Mouse (Mus musculus) kidney, embryonic 16.5 days (tissue): ENCODE data around the gene Mtx1. TPM values are rescaled to one million over a fixed set of nuclear protein-coding genes. Genes with fewer than 3 reads are reported as not detected.
"Not testable (repeated sequence)": the region's sequence is repeated elsewhere in the genome, so short reads cannot be mapped to it uniquely, and the experiment has no call there.

Source experiments
- ATAC-seq: fragments of 200-750 bp; cut with Nextera tagmentation; 2 replicates; pipeline ENCODE4 v1.8.0; 2017; ENCODE audit warnings: moderate TSS enrichment; ENCODE audit not compliant: low FRiP score, low TSS enrichment
- H3K27ac ChIP-seq: fragments of 300-500 bp; sonication (generic); 2 replicates; pipeline ENCODE4 v1.5.1; 2014; ENCODE audit warnings: low read length
- H3K27me3 ChIP-seq: fragments of 300-500 bp; sonication (generic); 2 replicates; pipeline ENCODE4 v1.6.1; 2014; ENCODE audit warnings: low read length, control low read depth, mixed read lengths; ENCODE audit not compliant: insufficient read depth
- H3K36me3 ChIP-seq: fragments of 300-500 bp; sonication (generic); 2 replicates; pipeline ENCODE4 v1.6.1; 2014; ENCODE audit warnings: low read length, control low read depth, mixed read lengths; ENCODE audit not compliant: insufficient read depth
- H3K4me1 ChIP-seq: fragments of 300-500 bp; sonication (generic); 2 replicates; pipeline ENCODE4 v1.6.1; 2014; ENCODE audit warnings: low read length, control low read depth, mixed read lengths; ENCODE audit not compliant: insufficient read depth
- H3K4me2 ChIP-seq: fragments of 300-500 bp; sonication (generic); replicated peaks from 2 replicates; pipeline ENCODE4 v1.6.1; 2014; ENCODE audit warnings: low read depth, low read length
- H3K4me3 ChIP-seq: fragments of 300-500 bp; sonication (generic); 2 replicates; pipeline ENCODE4 v1.5.1; 2014; ENCODE audit warnings: mild to moderate bottlenecking, low read length
- H3K9ac ChIP-seq: fragments of 300-500 bp; sonication (generic); replicated peaks from 2 replicates; pipeline ENCODE4 v1.6.1; 2014; ENCODE audit warnings: low read length
- H3K9me3 ChIP-seq: fragments of 300-500 bp; sonication (generic); 2 replicates; pipeline ENCODE4 v1.6.1; 2016; ENCODE audit warnings: low read length, control low read depth
- WGBS: fragments of 180-500 bp; shearing (Covaris S2); extraction: QIAGEN DNeasy Blood & Tissue Kit; methylation state at CpG from one replicate; pipeline ENCODE4 v1.1.7; 2014; 5-methylcytosine and 5-hydroxymethylcytosine counted together
- microRNA counts: library from miRNA; unstranded; fragments of <30 nt; microRNA quantifications from one replicate; lab custom pipeline; 2016
- microRNA-seq: library from miRNA; unstranded; fragments of <30 nt; microRNA quantifications from one replicate; pipeline ENCODE4, GENCODE M21; 2016
- polyA plus RNA-seq: library from polyadenylated mRNA; unstranded; fragments of >200 nt; fragmentation: Nextera tagmentation; extraction: Ambion mirVana; gene quantifications from 2 replicates; pipeline ENCODE4 v1.2.1, GENCODE M21; 2015

The Mtx1 gene
- polyA plus RNA-seq, 1 experiment from 2014 or later, result 227 TPM

GRCm38 (mm10) chr3:89164506-89165267 lies 62.2 kb downstream of the Mtx1 start, which contains the start of gene Clk2:
TSS of gene Clk2 (plus strand) at chr3:89164795.
- no peaks in the 10 kb centered on the region for H3K9me3 ChIP-seq
- peaks cover 26% of the 10 kb centered on the region for H3K4me1 ChIP-seq
- H3K27me3 ChIP-seq, result no peaks in the 10 kb centered on the region
- WGBS, result under 1% methylated on average over 63 of the region's 79 CpGs
- H3K36me3 ChIP-seq, result peaks cover 26% of the 10 kb centered on the region
- H3K4me3 ChIP-seq, result peak within 1 kb of the TSS; percentile 91
- H3K27ac ChIP-seq, result peak within 1 kb of the TSS; percentile 98
- peak; percentile 97 for ATAC-seq
- H3K9ac ChIP-seq, result peak within 1 kb of the TSS; percentile 96
- peak within 1 kb of the TSS; percentile 65 for H3K4me2 ChIP-seq

GRCm38 (mm10) chr3:89163643-89164245 lies 63.1 kb downstream of the Mtx1 start:
- Histone ChIP-seq H3K4me3 (peak overlapping the region; percentile 91), H3K27me3 (peaks cover 3% of the 10 kb centered on the region; the same call in 1 of the 2 replicates), H3K9ac (peak overlapping the region; percentile 96), H3K4me1 (peaks cover 31% of the 10 kb centered on the region), H3K36me3 (peaks cover 16% of the 10 kb centered on the region), H3K27ac (peak overlapping the region; percentile 98; the same call in 1 of the 2 replicates), H3K9me3 (no peaks in the 10 kb centered on the region), H3K4me2 (peak overlapping the region; percentile 65)
- ATAC-seq, result no peak
- WGBS, result 70% methylated on average over 5 of the region's 5 CpGs

GRCm38 (mm10) chr3:89163123-89163522 lies 63.8 kb downstream of the Mtx1 start:
- no peaks in the 10 kb centered on the region for H3K9me3 ChIP-seq
- no peak overlapping the region for H3K27ac ChIP-seq
- WGBS, result 76% methylated on average over 1 of the region's 1 CpGs
- peaks cover 8% of the 10 kb centered on the region for H3K27me3 ChIP-seq
- no peak for ATAC-seq
- no peak overlapping the region for H3K4me2 ChIP-seq
- peaks cover 10% of the 10 kb centered on the region; the same call in 1 of the 2 replicates for H3K36me3 ChIP-seq
- no peak overlapping the region for H3K9ac ChIP-seq
- H3K4me1 ChIP-seq, result peaks cover 31% of the 10 kb centered on the region
- no peak overlapping the region for H3K4me3 ChIP-seq

GRCm38 (mm10) chr3:89161786-89162185 lies 65.1 kb downstream of the Mtx1 start:
- Histone ChIP-seq H3K4me3 (no peak overlapping the region), H3K9ac (no peak overlapping the region), H3K27me3 (peaks cover 10% of the 10 kb centered on the region), H3K4me1 (peaks cover 31% of the 10 kb centered on the region), H3K9me3 (no peaks in the 10 kb centered on the region), H3K36me3 (peaks cover under 1% of the 10 kb centered on the region; the same call in 1 of the 2 replicates), H3K4me2 (no peak overlapping the region), H3K27ac (no peak overlapping the region)
- no peak for ATAC-seq
- 81% methylated on average over 4 of the region's 4 CpGs for WGBS

GRCm38 (mm10) chr3:89161207-89161606 lies 65.7 kb downstream of the Mtx1 start:
- H3K36me3 ChIP-seq, H3K27ac ChIP-seq, H3K4me3 ChIP-seq, H3K9ac ChIP-seq, ATAC-seq, H3K4me2 ChIP-seq, H3K9me3 ChIP-seq: not testable (repeated sequence)
- H3K27me3 ChIP-seq, result peaks cover 10% of the 10 kb centered on the region
- H3K4me1 ChIP-seq, result peaks cover 28% of the 10 kb centered on the region

- H3K36me3 ChIP-seq, result no peaks in the 10 kb centered on the region
- no peaks in the 10 kb centered on the region for H3K9me3 ChIP-seq
- H3K4me3 ChIP-seq, result peak within 1 kb of the TSS; percentile 63
- ATAC-seq, result peak; percentile 74; the same call in 1 of the 2 replicates
- peak within 1 kb of the TSS; percentile 99 for H3K4me2 ChIP-seq
- peaks cover 10% of the 10 kb centered on the region for H3K27me3 ChIP-seq
- peak within 1 kb of the TSS; percentile 65 for H3K9ac ChIP-seq
- H3K4me1 ChIP-seq, result peaks cover 19% of the 10 kb centered on the region
- WGBS, result under 1% methylated on average over 50 of the region's 66 CpGs
- H3K27ac ChIP-seq, result no peak within 1 kb of the TSS
Measured at GRCm38 (mm10) chr3:89159616-89160344, 67.1 kb downstream of the Mtx1 start, which contains the start of gene Hcn3. TSS of gene Hcn3 (minus strand) at chr3:89160196.

- Histone ChIP-seq H3K4me2 (peak overlapping the region; percentile 99), H3K4me1 (peaks cover 18% of the 10 kb centered on the region), H3K36me3 (no peaks in the 10 kb centered on the region), H3K27me3 (peaks cover 10% of the 10 kb centered on the region), H3K27ac (no peak overlapping the region), H3K4me3 (peak overlapping the region; percentile 63), H3K9me3 (no peaks in the 10 kb centered on the region), H3K9ac (no peak overlapping the region)
- WGBS, result 1% methylated on average over 13 of the region's 13 CpGs
- ATAC-seq, result peak; percentile 29; the same call in 1 of the 2 replicates
Measured at GRCm38 (mm10) chr3:89159211-89159610, 67.7 kb downstream of the Mtx1 start.

MicroRNAs within 50 kb of the gene (microRNA counts, 519-probe panel; counts per million panel counts)
- microRNA mmu-miR-92b (lab: Ali Mortazavi, UCI), result 104 counts per million, percentile 35 among the panel's probes with 10 or more counts

Small RNAs within 50 kb of the gene (microRNA-seq; reads per million reads assigned to microRNA genes)
- 230 reads per million, percentile 66 among the genes with 10 or more reads in this experiment for gene Mir92b

Other genes starting within 250 kb of the Mtx1 start
- 21.3 and 22.5 TPM in 2 replicates for gene Rusc1, start 133.8 kb downstream of the Mtx1 start, polyA plus RNA-seq
- not detected in 2 replicates for gene Gm43738, start 126.0 kb downstream of the Mtx1 start, polyA plus RNA-seq
- 175 and 179 TPM in 2 replicates for gene Fdps, start 125.1 kb downstream of the Mtx1 start, polyA plus RNA-seq
- 4.7 and 5.0 TPM in 2 replicates for gene Pklr, start 90.9 kb downstream of the Mtx1 start, polyA plus RNA-seq
- gene Hcn3, start 66.9 kb downstream of the Mtx1 start, polyA plus RNA-seq, result 1.8 and 2.0 TPM in 2 replicates
- gene Clk2, start 62.3 kb downstream of the Mtx1 start, polyA plus RNA-seq, result 29.1 and 30.6 TPM in 2 replicates
- 140 TPM in 2 replicates for gene Scamp3, start 49.6 kb downstream of the Mtx1 start, polyA plus RNA-seq
- gene Fam189b, start 43.9 kb downstream of the Mtx1 start, polyA plus RNA-seq, result 43.6 and 51.2 TPM in 2 replicates
- 54.9 and 56.1 TPM in 2 replicates for gene Gba, start 24.2 kb downstream of the Mtx1 start, polyA plus RNA-seq
- gene Thbs3, start 11.9 kb downstream of the Mtx1 start, polyA plus RNA-seq, result 18.2 and 18.4 TPM in 2 replicates
- gene Muc1, start 2.0 kb upstream of the Mtx1 start, polyA plus RNA-seq, result 20.0 and 23.6 TPM in 2 replicates
- 272 and 300 TPM in 2 replicates for gene Krtcap2, start 18.9 kb upstream of the Mtx1 start, polyA plus RNA-seq
- 4.7 and 6.0 TPM in 2 replicates for gene Trim46, start 19.2 kb upstream of the Mtx1 start, polyA plus RNA-seq
- gene Dpm3, start 32.3 kb upstream of the Mtx1 start, polyA plus RNA-seq, result 127 and 146 TPM in 2 replicates
- gene Slc50a1, start 43.5 kb upstream of the Mtx1 start, polyA plus RNA-seq, result 58.8 and 64.3 TPM in 2 replicates
- gene Efna1, start 54.1 kb upstream of the Mtx1 start, polyA plus RNA-seq, result 81.9 and 86.7 TPM in 2 replicates
- gene Efna3, start 95.9 kb upstream of the Mtx1 start, polyA plus RNA-seq, result 11.5 and 11.8 TPM in 2 replicates
- gene Efna4, start 110.9 kb upstream of the Mtx1 start, polyA plus RNA-seq, result 29.2 and 31.3 TPM in 2 replicates
- gene Adam15, start 122.9 kb upstream of the Mtx1 start, polyA plus RNA-seq, result 107 and 108 TPM in 2 replicates
- gene Dcst2, start 134.9 kb upstream of the Mtx1 start, polyA plus RNA-seq, result 0.32 and 0.35 TPM in 2 replicates
- 2.9 and 3.3 TPM in 2 replicates for gene Dcst1, start 138.2 kb upstream of the Mtx1 start, polyA plus RNA-seq
- gene Zbtb7b, start 167.7 kb upstream of the Mtx1 start, polyA plus RNA-seq, result 3.3 and 3.5 TPM in 2 replicates
- gene Lenep, start 175.7 kb upstream of the Mtx1 start, polyA plus RNA-seq, result 0.18 and 1.3 TPM in 2 replicates
- 35.0 and 39.3 TPM in 2 replicates for gene Flad1, start 184.8 kb upstream of the Mtx1 start, polyA plus RNA-seq
- gene Cks1b, start 191.3 kb upstream of the Mtx1 start, polyA plus RNA-seq, result 483 and 495 TPM in 2 replicates
- 115 and 118 TPM in 2 replicates for gene Shc1, start 191.4 kb upstream of the Mtx1 start, polyA plus RNA-seq
- gene Pygo2, start 203.1 kb upstream of the Mtx1 start, polyA plus RNA-seq, result 38.9 and 41.2 TPM in 2 replicates
- 47.5 and 51.7 TPM in 2 replicates for gene Pbxip1, start 209.6 kb upstream of the Mtx1 start, polyA plus RNA-seq
- gene Pmvk, start 227.5 kb upstream of the Mtx1 start, polyA plus RNA-seq, result 56.1 and 59.3 TPM in 2 replicates